Mouse (Mus musculus) kidney, embryonic 14.5 days (tissue): Measurements from ENCODE around the gene Setd5. TPM values are rescaled to one million over a fixed set of nuclear protein-coding genes. Genes with fewer than 3 reads are reported as not detected.

Source experiments
- ATAC-seq: fragments of 200-750 bp; cut with Nextera tagmentation; 2 replicates; pipeline ENCODE4 v1.8.0; 2017; ENCODE audit warnings: moderate number of reproducible peaks, mild to moderate bottlenecking, moderate TSS enrichment, moderate library complexity; ENCODE audit not compliant: low FRiP score, low TSS enrichment
- H3K27ac ChIP-seq: fragments of 300-500 bp; sonication (generic); 2 replicates; pipeline ENCODE4 v1.5.1; 2014; ENCODE audit warnings: low read depth, mild to moderate bottlenecking, low read length, moderate library complexity, mixed read lengths
- H3K27me3 ChIP-seq: fragments of 300-500 bp; sonication (generic); 2 replicates; pipeline ENCODE4 v1.6.1; 2014; ENCODE audit warnings: mild to moderate bottlenecking, low read length; ENCODE audit not compliant: control insufficient read depth, insufficient read depth
- H3K36me3 ChIP-seq: fragments of 300-500 bp; sonication (generic); 2 replicates; pipeline ENCODE4 v1.6.1; 2014; ENCODE audit warnings: low read length, mixed read lengths; ENCODE audit not compliant: control insufficient read depth, insufficient read depth
- H3K4me1 ChIP-seq: fragments of 300-500 bp; sonication (generic); 2 replicates; pipeline ENCODE4 v1.6.1; 2014; ENCODE audit warnings: low read length, mixed read lengths; ENCODE audit not compliant: control insufficient read depth, insufficient read depth
- H3K4me2 ChIP-seq: fragments of 300-500 bp; sonication (generic); replicated peaks from 2 replicates; pipeline ENCODE4 v1.6.1; 2014; ENCODE audit warnings: low read depth, mild to moderate bottlenecking, low read length
- H3K4me3 ChIP-seq: fragments of 300-500 bp; sonication (generic); 2 replicates; pipeline ENCODE4 v1.5.1; 2014; ENCODE audit warnings: mild to moderate bottlenecking, low read length
- H3K9ac ChIP-seq: fragments of 300-500 bp; sonication (generic); 2 replicates; pipeline ENCODE4 v1.6.1; 2014; ENCODE audit warnings: low read depth, mild to moderate bottlenecking, low read length, moderate library complexity
- H3K9me3 ChIP-seq: fragments of 300-500 bp; sonication (generic); 2 replicates; pipeline ENCODE4 v1.6.1; 2016; ENCODE audit warnings: low read length; ENCODE audit not compliant: control insufficient read depth
- WGBS: fragments of 180-500 bp; shearing (Covaris S2); extraction: QIAGEN DNeasy Blood & Tissue Kit; methylation state at CpG from one replicate; pipeline ENCODE4 v1.1.7; 2014; 5-methylcytosine and 5-hydroxymethylcytosine counted together
- polyA plus RNA-seq: library from polyadenylated mRNA; unstranded; fragments of >200 nt; fragmentation: Nextera tagmentation; extraction: Ambion mirVana; gene quantifications from 2 replicates; pipeline ENCODE4 v1.2.1, GENCODE M21; 2014

The Setd5 gene
- polyA plus RNA-seq, 1 experiment from 2014 or later = 107 TPM

DNA sequence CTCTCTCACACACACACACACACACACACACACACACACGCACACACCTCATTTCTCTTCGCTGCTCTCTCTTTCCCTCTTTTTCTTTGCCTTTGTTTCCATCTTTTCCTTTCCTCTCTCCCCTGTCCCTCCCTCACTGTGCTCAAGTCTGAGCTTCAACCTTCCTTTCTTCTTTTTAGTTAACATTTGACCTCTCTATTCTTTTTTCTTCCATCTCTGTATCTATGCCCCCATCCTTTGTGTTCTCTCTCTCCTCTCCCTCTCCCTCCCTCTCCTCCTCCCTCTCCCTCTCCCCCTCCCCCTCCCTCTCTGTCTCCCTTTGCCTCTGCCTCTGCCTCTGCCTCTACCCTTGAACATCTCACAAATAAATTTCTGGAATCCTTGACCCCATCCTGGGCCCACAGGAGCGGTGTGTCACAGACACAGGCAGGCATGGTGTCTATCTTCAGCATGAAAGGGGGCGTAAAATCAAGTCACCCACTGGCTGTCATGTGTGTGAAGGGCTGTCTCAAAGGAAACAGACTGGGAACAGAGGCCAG is 102.1 kb downstream of the Setd5 start:
- Histone ChIP-seq H3K9ac (no peak overlapping the region), H3K27ac (no peak overlapping the region), H3K27me3 (no peaks in the 10 kb centered on the region), H3K36me3 (no peaks in the 10 kb centered on the region), H3K4me1 (no peaks in the 10 kb centered on the region), H3K4me2 (no peak overlapping the region), H3K4me3 (no peak overlapping the region), H3K9me3 (no peaks in the 10 kb centered on the region)
- no peak for ATAC-seq
- WGBS = 39% methylated on average over 4 of the region's 4 CpGs

DNA sequence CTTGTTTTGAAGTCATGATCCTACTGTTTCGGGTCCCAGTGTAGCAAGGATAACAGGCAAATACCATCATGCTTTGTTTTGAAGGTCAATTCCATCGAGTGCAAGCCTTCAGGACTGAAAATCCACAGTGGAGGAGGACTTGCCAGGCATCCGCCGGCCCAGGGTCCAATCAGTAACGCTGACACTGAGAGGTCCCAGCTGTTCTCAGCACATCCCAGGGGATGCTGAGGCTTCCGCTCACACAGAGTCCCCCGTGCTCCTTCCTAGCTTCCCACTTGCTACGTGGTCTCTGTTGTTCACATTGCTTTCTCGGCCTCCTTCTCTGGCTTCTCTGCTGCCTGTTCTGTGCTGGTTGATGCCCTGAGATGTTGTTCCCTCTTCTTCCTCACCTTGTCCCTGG is 107.0 kb downstream of the Setd5 start:
- Histone ChIP-seq H3K4me3 (no peak overlapping the region), H3K27me3 (no peaks in the 10 kb centered on the region), H3K36me3 (no peaks in the 10 kb centered on the region), H3K4me2 (no peak overlapping the region), H3K27ac (no peak overlapping the region), H3K4me1 (no peaks in the 10 kb centered on the region), H3K9ac (no peak overlapping the region), H3K9me3 (no peaks in the 10 kb centered on the region)
- WGBS = 47% methylated on average over 9 of the region's 9 CpGs
- peak; percentile 76; the same call in 1 of the 2 replicates for ATAC-seq

DNA sequence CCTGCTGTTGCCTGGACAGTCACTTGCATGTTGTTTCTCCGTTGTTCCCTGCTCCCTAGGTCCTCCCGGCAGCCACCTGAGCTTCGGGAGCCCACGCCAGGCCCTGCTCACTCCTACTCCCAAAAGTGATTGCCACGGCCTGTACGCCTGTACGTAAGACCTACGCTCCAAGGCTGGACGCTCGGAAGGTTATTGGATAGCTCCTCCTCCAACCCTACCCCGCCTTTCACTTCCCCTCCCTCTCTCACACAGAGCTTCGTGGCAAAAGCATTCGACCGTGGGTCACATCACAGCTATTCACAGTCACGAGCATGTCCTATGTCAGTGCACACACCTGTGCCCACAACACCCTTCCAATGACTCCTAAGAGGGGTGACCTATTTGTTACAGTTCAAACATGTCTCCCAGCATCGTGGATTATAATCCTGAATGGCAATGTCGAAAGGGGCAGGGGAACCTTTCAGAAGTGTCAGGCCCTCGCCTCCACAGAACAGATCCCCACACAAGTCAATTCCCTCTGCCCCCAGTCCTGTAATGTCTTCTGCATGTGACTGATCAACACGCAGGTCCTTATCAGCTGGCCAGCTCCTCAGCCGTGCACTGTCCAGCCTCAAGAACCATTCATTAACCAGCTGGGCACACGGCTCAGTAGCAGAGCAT is 107.8 kb downstream of the Setd5 start:
- Histone ChIP-seq H3K27ac (no peak overlapping the region), H3K4me3 (no peak overlapping the region), H3K4me1 (no peaks in the 10 kb centered on the region), H3K9me3 (no peaks in the 10 kb centered on the region), H3K4me2 (no peak overlapping the region), H3K36me3 (no peaks in the 10 kb centered on the region), H3K9ac (no peak overlapping the region), H3K27me3 (no peaks in the 10 kb centered on the region)
- 72% methylated on average over 21 of the region's 21 CpGs for WGBS
- no peak for ATAC-seq

DNA sequence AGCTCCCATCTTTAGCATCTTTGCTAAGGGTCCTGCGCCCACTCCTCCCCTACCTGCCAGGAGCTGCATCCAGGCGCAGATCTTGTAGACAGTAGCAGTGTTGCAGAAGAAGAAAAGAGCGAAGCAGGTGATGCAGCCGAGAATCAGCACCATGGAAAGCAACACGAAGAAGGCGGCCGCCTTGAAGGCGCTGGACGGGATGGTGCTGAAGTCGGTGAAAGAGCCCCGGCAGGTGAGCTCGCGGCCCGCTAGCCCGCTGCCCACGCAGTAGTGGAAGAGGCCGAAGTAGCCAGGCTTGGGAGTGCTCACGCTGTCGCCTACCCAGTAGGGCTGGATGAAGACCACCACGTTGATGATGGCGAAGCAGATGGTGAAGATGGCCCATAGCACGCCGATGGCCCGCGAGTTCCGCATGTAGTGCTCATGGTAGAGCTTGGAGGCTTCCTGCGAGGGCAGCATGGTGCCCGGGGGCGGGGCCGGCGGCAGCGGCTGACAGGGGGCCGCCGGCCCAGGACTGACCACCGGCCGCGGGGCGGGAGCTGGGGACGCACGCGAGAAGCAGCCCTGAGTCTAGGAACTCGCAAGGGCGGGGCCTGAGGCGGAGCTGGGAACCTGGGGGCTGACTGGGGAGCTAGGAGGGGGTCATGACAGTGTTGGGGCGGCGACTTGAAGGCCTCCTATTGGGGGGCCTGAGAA is 116.7 kb downstream of the Setd5 start:
- ATAC-seq = peak; percentile 55
- H3K9me3 ChIP-seq = no peaks in the 10 kb centered on the region

DNA sequence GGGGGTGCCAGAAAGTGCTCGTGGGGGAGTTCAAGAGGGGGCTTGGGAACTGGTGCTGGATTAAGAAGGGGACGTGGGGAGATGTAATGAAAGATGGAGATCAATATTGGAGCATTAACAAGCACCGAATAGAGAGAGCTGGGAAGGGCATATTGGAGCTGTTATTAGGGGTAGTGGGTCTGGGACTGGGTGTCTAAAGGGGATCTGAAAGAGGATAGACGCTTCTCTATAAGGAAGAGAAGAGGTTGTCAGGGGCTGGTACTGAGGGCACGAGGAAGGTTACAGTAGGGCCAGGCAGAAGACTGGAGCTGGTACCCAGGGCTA is 117.3 kb downstream of the Setd5 start:
- WGBS = 4% methylated on average over 5 of the region's 5 CpGs
- Histone ChIP-seq H3K4me2 (peak overlapping the region; percentile 82), H3K27me3 (peaks cover 32% of the 10 kb centered on the region), H3K9ac (no peak overlapping the region), H3K4me3 (peak overlapping the region; percentile 44), H3K9me3 (no peaks in the 10 kb centered on the region), H3K36me3 (no peaks in the 10 kb centered on the region), H3K4me1 (peaks cover 14% of the 10 kb centered on the region; the same call in 1 of the 2 replicates), H3K27ac (no peak overlapping the region)
- no peak for ATAC-seq

More for the DNA sequence above, 116.7 kb downstream of the Setd5 start:
- peaks cover 32% of the 10 kb centered on the region for H3K27me3 ChIP-seq
- H3K27ac ChIP-seq = no peak overlapping the region
- WGBS = 4% methylated on average over 45 of the region's 46 CpGs
- peak overlapping the region; percentile 36 for H3K4me2 ChIP-seq
- H3K9ac ChIP-seq = no peak overlapping the region
- no peaks in the 10 kb centered on the region for H3K36me3 ChIP-seq
- H3K4me1 ChIP-seq = peaks cover 14% of the 10 kb centered on the region; the same call in 1 of the 2 replicates
- peak overlapping the region; percentile 44 for H3K4me3 ChIP-seq

DNA sequence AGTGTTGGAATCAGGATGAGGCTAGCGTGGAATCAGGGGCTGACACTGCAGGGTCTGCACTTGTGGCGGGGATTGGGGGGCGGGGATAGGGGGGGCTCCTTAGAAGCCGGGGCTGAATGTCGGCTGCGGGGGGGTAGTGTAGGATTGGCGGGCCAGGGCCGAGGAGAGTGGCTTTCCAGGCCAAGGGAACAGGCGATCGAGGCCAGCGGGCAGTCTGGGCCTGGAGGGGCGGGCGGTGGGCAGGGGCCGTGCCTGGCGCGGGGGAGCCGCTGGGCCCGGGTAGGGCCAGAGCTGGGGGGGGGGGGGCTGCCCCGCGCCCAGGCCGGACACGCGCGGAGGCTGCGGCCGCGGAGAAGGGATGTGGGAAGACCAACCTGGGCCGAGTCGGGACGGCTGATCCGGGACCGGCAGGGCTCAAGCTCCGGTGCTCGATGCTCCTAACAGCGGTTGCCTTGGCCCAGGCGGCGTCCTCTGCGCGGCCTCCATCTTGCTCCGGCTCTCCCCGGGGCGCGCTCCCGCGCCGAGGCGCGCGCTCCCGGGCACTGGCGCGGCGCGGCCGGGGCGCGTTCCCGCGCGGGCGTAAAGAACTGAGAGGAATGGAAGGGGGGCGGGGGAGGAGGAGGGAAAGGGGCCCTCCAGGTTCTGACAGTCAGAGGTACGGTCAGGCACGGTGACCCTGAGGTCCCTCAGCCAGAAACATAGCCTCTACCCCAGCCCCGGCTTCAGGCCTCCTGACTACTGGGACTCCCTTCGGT is 117.9 kb downstream of the Setd5 start, which contains the start of gene Lhfpl4:
Lhfpl4 (minus strand) TSS at position 544 of the 755 bp plus-strand sequence.
- Histone ChIP-seq H3K27ac (no peak within 1 kb of the TSS), H3K9ac (peak within 1 kb of the TSS; percentile 40; the same call in 1 of the 2 replicates), H3K4me3 (peak within 1 kb of the TSS; percentile 44), H3K36me3 (no peaks in the 10 kb centered on the region), H3K4me1 (peaks cover 14% of the 10 kb centered on the region; the same call in 1 of the 2 replicates), H3K4me2 (peak within 1 kb of the TSS; percentile 82), H3K9me3 (no peaks in the 10 kb centered on the region), H3K27me3 (peaks cover 32% of the 10 kb centered on the region)
- peak; percentile 49; the same call in 1 of the 2 replicates for ATAC-seq
- under 1% methylated on average over 46 of the region's 66 CpGs for WGBS

DNA sequence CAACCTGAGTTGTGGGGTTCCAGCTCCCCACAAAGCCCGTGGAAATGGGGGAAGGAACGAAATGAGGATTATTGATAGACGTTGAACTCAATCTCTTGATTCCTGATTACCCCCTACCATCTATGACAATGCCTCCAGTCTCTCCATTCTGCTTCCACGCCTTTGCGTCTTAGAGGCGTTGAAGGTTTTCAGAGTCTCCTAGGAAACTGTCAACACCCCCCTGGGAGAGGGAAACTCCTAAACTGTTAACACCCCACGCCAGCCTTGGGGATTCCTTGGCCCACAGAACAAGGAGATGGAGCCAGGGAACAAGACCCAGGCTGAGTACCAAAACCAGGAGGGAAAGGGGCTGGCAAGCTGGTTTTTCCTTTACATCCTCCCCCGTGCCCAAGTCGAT is 118.4 kb downstream of the Setd5 start:
- Histone ChIP-seq H3K4me1 (peaks cover 14% of the 10 kb centered on the region; the same call in 1 of the 2 replicates), H3K9me3 (no peaks in the 10 kb centered on the region), H3K9ac (no peak overlapping the region), H3K27me3 (peaks cover 32% of the 10 kb centered on the region), H3K27ac (no peak overlapping the region), H3K36me3 (no peaks in the 10 kb centered on the region), H3K4me2 (peak overlapping the region; percentile 82), H3K4me3 (no peak overlapping the region)
- WGBS = 17% methylated on average over 9 of the region's 9 CpGs
- no peak for ATAC-seq
